Mouse (Mus musculus): ENCODE results near the gene Sars2.

DNA sequence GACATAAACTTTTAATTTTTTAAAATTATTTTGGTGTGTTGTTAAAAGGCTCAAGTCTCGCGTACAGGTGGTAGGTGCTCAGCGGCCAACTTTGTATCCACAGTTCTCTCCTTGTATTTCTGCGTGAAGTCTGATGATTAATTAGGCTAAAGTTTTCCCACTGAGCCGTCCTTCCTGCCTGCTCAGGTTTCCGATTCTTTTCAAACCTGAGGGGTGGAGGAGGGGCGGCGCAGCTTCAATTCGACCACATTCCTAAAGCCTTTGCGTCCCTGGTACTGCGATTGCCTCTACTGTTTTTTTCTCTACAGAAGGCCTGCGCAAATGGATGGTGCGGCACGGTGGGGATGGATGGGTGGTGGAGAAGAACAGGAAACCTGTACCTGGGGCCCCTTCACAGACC is 47.4 kb upstream of the Sars2 start:
- no peak for TF ChIP-seq POLR2A (IDR thresholded peaks at IDR 0.05; ENCODE audit: borderline replicate concordance, insufficient read depth, low read length)
- TF ChIP-seq CTCF (IDR thresholded peaks at IDR 0.05; ENCODE audit: borderline replicate concordance, insufficient read depth, low read depth, low read length), result no peak

Data from cerebellum, adult 2 months (tissue).